10 mouse cellular contexts compared by ENCODE assay signal in the genomic region with DNA sequence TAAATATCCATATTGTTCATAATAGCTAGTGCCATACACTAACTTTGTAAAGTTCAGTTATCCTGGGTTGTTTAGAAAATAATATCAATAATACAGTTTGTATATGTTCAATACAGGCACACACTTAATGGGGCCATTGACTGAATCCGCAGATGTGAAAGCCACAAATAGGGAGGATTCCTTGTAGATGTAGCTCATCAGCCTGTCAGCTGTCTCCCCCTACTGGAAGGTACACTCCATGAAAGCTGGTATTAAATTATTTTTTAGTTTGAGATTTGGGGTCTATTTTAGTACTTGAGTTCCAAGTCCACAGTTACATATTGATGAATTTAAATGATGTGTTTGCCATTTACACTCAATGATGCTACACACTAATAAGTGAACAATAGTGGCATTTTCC. TPM values are rescaled to one million over a fixed set of nuclear protein-coding genes. Genes with fewer than 3 reads are reported as not detected.
DNase-seq lines count a peak whose midpoint lies in the region; ATAC-seq and TF ChIP-seq lines count a peak whose summit lies in the region.
"Had no signal": no experiment of that assay in that cellular context is flagged by ENCODE, and none has a peak within 500 bp of the region (broad histone marks: within the 10 kb centered on the region; RNA-seq: fewer than 3 reads in every experiment).

No protein-coding gene starts in this region.

- H3K4me2 ChIP-seq in kidney, embryonic 15.5 days: no peak overlapping the region
- H3K4me2 ChIP-seq: lung, embryonic 15.5 days had no signal

- no peak for ATAC-seq in CD4-positive, CD25-positive, alpha-beta regulatory T cell, adult 4 months
- no peak for ATAC-seq in kidney, embryonic 15.5 days (replicated peaks; ENCODE audit: low FRiP score)
- ATAC-seq: intestine, embryonic 16.5 days had no signal

- peak; percentile 39 for DNase-seq in CD4-positive, CD25-positive, alpha-beta regulatory T cell, adult 2 months (ENCODE audit: low read depth, low spot score)
- DNase-seq in kidney, adult 2 months: peak; percentile 20
- DNase-seq in 3T3-L1 (ENCODE audit: low read depth, low spot score): peak; percentile 52
- peak; percentile 38 for DNase-seq in embryo, embryonic 10.5 days (ENCODE audit: low spot score)
- no peak for DNase-seq in spleen, postnatal 36 days (ENCODE audit: low spot score in 2 of 2)
- DNase-seq in cerebellum, adult 11 months: no peak

- no peak overlapping the region for H3K9ac ChIP-seq in kidney, embryonic 15.5 days
- H3K9ac ChIP-seq: lung, embryonic 15.5 days had no signal

- no peaks in the 10 kb centered on the region for H3K27me3 ChIP-seq in kidney, adult 2 months (replicated peaks; ENCODE audit: control insufficient read depth, insufficient read depth, low read length)
- H3K27me3 ChIP-seq in kidney, embryonic 15.5 days: no peaks in the 10 kb centered on the region
- H3K27me3 ChIP-seq: lung, embryonic 15.5 days had no signal

- 18% methylated on average over 1 of the region's 1 CpGs for WGBS in kidney, adult 2 months
- WGBS in kidney, embryonic 15.5 days: 39% methylated on average over 1 of the region's 1 CpGs

- no peak overlapping the region for H3K4me3 ChIP-seq in kidney, adult 2 months (ENCODE audit: insufficient read depth, low read depth, low read length)
- no peak overlapping the region for H3K4me3 ChIP-seq in kidney, embryonic 15.5 days (replicated peaks)
- H3K4me3 ChIP-seq: lung, embryonic 15.5 days had no signal

- TF ChIP-seq CTCF in kidney, adult 2 months (conservative IDR thresholded peaks at IDR 0.05; ENCODE audit: insufficient read depth, insufficient read length, low read depth, low read length): peak; percentile 30

- no peaks in the 10 kb centered on the region for H3K36me3 ChIP-seq in kidney, adult 2 months (ENCODE audit: control insufficient read depth, insufficient read depth, low read length)
- H3K36me3 ChIP-seq in kidney, embryonic 15.5 days: no peaks in the 10 kb centered on the region
- H3K36me3 ChIP-seq: lung, embryonic 15.5 days had no signal

- H3K27ac ChIP-seq in kidney, adult 2 months (ENCODE audit: insufficient read depth, low read depth, low read length): no peak overlapping the region
- H3K27ac ChIP-seq in kidney, embryonic 15.5 days: no peak overlapping the region
- H3K27ac ChIP-seq: lung, embryonic 15.5 days had no signal

- H3K9me3 ChIP-seq in kidney, embryonic 15.5 days (replicated peaks): no peaks in the 10 kb centered on the region
- H3K9me3 ChIP-seq: lung, embryonic 15.5 days had no signal

- H3K4me1 ChIP-seq in kidney, adult 2 months (ENCODE audit: control insufficient read depth, insufficient read depth, low read length): no peaks in the 10 kb centered on the region
- no peaks in the 10 kb centered on the region for H3K4me1 ChIP-seq in kidney, embryonic 15.5 days
- H3K4me1 ChIP-seq: lung, embryonic 15.5 days had no signal

- no peak for TF ChIP-seq POLR2A in kidney, adult 2 months (IDR thresholded peaks at IDR 0.05; ENCODE audit: low read depth, low read length)

RNA-seq across cellular contexts. Expression of a gene that starts 17.0 kb away (rescaled TPM):
- not detected for polyA plus RNA-seq in CD4-positive, CD25-positive, alpha-beta regulatory T cell, adult 4 months (2017; shearing (Covaris generic))
- 0.05 TPM in 1 of 2 replicates, not detected in the other for polyA plus RNA-seq in kidney, adult 2 months (2012; rRNA removed)
- polyA plus RNA-seq in kidney, embryonic 15.5 days (2015; fragmentation: Nextera tagmentation; extraction: Ambion mirVana): 0.09 TPM in 1 of 2 replicates, not detected in the other

RNA-seq across cellular contexts. Expression of a gene that starts 22.6 kb away (rescaled TPM):
- polyA plus RNA-seq in CD4-positive, CD25-positive, alpha-beta regulatory T cell, adult 4 months (2017; shearing (Covaris generic)): under 1 TPM in 1 of 2 experiments, not detected in 1; 0.28 TPM
- polyA plus RNA-seq in kidney, adult 2 months (2012; rRNA removed): 0.05 and 0.07 TPM in 2 replicates
- polyA plus RNA-seq in kidney, embryonic 15.5 days (2015; fragmentation: Nextera tagmentation; extraction: Ambion mirVana): 0.23 and 0.30 TPM in 2 replicates

RNA-seq across cellular contexts. Expression of a gene that starts 47.9 kb away (rescaled TPM):
- polyA plus RNA-seq in CD4-positive, CD25-positive, alpha-beta regulatory T cell, adult 4 months (2017; shearing (Covaris generic)): not detected
- polyA plus RNA-seq in kidney, adult 2 months (2012; rRNA removed): 0.77 and 1.3 TPM in 2 replicates
- 7.9 and 13.4 TPM in 2 replicates for polyA plus RNA-seq in kidney, embryonic 15.5 days (2015; fragmentation: Nextera tagmentation; extraction: Ambion mirVana)

Comparison
In these comparisons a context has a peak if more than half of its experiments do, and no peak if none do; other contexts are left out.
1. DNase-seq: peak in CD4-positive, CD25-positive, alpha-beta regulatory T cell, adult 2 months (single experiment), kidney, adult 2 months (single experiment), 3T3-L1 (single experiment) and embryo, embryonic 10.5 days (single experiment); none in spleen, postnatal 36 days (0 of 2) and cerebellum, adult 11 months (single experiment).